Mouse (Mus musculus) liver, embryonic 14.5 days (tissue): Measurements from ENCODE around the gene Arpp21.

Source experiments
- CTCF ChIP-seq: IDR thresholded peaks from 2 replicates; pipeline ENCODE4 v1.5.1; 2016; ENCODE audit warnings: antibody characterized with exemption, low read depth, control low read depth
- EP300 ChIP-seq: IDR thresholded peaks from 2 replicates; pipeline ENCODE4 v1.6.1; 2016; ENCODE audit warnings: antibody characterized with exemption, low read depth

DNA sequence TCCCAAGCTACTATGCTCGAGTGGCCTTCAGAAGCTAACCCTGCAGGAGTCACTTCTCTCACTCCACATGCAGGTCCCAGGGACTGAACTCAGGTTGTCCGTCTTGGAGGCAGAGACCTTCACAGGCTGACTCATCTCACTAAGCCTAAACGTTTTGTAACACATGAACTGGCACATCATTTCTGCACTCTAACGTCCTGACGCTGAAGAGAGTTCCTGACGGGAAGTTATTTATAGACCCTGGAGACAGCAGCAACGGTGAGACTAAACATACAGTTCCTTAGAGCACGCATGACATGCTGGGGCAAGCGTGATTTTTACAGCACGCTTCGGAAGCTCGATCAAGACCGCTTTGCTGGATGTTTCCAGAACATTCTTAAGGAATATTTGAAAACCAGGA is 8.6 kb downstream of the Arpp21 start:
- no peak for TF ChIP-seq CTCF
- TF ChIP-seq EP300 = no peak
